Mouse (Mus musculus) cerebellum, postnatal 14 days (tissue): ENCODE results near the gene Avil.

Experiments
- DNase-seq, 2 experiments: peaks; one replicate each; pipeline ENCODE4 v3.0.0; 2021; ENCODE audit warnings: mixed read lengths in 2 of 2

The Avil gene

GRCm38 (mm10) chr10:127000529-127000928 is at the start of gene Avil:
Gene Avil (plus strand): TSS chr10:127000709.
- DNase-seq, result no peak

DNA sequence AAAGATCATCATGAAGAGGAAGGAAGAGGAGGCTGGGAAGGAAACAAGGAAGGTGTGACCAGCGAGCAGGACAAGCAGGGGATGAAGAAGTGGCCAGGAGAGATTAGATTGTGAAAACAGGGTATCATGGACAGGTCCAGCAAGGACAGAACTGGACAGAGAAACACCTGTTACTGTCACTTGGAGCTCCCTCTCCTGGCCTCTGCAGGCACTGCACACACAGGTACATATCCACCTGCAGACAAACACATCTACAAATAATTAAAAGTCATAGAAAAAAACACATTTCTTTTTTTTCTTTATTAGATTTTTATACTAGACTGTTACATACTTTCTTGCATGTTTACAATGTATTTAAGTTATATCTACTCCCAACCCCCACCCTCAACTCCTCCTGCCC is 48.1 kb upstream of the Avil start:
- peak; percentile 40 to 66 for DNase-seq

GRCm38 (mm10) chr10:126953029-126953471 is 47.5 kb upstream of the Avil start:
- peak; percentile 54 to 72 for DNase-seq

DNA sequence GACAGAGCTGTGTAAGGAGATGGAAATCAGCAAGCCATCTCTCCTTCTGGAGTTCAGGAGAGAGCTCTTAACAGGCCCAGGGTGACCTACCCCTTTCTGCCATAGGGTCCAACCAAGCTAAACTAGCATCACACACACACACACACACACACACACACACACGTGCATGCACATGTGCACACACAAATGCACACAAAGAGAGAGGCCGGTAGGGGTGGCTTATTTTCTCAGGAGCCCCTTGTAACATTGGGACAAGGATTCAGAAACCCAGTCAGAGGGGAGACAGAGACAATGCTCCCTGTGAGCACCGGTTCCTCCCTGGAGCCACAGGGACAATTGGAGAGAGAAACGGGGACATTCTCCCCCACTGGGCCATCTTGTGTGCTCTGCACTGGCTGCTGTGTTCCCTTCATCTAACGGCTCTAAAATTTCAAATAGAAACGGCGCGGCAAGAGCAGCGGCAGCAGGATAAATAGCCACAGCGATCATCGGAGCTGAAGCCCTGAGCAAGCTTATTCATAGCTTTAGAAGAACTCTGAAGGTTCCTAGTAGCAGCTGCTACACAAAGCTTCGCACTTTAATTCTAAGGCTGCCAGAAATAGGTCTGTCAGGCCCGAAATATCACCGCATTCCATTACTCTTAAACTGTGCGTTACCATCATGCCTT is 43.7 kb upstream of the Avil start:
- DNase-seq, result peak in 1 of 2 experiments; percentile 40

DNA sequence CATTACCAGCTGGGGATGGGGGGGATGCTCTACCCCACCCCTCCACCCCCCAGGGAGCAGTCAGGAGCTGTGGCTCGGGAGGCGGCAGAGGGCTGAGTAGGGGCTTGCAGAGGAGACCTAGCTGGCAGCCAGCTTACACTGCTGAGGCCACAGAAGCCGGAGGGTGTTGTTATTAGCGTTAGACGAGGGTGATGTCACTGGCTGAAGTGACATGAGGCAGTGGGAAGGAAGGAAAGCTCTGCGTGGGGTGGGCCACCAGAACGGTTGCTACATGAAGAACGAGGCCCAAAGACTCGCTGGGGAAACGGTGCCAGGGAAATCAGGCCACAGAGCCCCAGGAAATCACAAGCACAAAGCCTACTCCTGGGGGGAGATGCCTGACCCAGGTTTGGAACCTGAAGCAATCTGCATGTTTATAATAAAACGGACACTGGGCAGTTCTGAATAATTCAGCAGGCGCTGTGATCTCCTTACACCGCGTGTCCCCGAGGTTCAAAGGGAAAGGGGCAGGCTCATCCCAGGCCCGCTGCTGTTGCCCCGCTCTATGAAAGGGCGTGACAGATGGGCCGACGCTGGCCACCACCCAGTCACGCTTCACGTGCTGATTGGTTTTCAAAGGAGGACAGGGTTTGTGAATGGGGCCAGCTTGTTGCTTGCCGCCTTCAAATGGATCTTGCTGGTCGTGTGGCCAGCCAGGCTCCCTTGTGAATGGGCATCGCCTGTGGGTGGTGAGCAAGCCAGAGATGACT is 43.0 kb upstream of the Avil start:
- peak; percentile 92 to 93 for DNase-seq

DNA sequence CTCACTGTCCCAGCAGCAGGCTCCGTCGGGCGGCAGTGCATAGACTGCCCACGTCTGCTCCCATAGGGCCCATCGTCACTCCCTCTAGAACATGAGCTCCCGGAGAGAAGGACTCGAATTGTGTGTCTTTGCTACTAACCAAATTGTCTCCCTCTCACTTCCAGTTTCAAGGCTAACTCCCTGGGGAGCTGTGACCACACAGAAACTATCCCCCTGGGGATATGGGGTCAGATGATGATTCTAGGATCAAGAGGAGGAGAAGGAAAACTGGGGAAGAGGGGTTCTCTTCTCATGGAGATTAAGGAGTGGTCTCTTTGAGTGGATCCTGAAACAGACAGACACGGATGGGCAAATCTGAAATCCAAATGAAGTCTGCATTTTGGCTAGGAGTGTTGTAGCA is 40.0 kb upstream of the Avil start:
- DNase-seq, result no peak

DNA sequence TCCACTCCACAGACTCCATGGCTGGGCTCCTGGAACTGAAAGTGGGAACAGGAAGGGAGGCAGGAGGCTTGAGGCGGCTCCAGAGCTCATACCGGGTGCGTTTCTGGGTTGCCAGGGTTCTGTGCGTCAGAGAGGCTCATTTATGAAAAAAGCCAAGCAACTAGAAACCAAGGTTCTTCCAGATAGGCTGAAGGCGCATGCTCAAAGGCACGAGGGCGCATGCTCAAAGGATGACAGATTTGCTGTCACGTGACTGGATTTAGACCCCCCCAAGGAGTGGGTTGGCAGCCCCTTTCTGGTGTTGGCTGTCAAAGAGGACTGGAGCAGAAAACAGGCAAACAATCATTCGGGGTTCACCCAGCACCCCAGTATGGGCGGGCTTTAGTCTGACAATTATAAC is 38.8 kb upstream of the Avil start:
- DNase-seq, result peak; percentile 95 to 97

DNA sequence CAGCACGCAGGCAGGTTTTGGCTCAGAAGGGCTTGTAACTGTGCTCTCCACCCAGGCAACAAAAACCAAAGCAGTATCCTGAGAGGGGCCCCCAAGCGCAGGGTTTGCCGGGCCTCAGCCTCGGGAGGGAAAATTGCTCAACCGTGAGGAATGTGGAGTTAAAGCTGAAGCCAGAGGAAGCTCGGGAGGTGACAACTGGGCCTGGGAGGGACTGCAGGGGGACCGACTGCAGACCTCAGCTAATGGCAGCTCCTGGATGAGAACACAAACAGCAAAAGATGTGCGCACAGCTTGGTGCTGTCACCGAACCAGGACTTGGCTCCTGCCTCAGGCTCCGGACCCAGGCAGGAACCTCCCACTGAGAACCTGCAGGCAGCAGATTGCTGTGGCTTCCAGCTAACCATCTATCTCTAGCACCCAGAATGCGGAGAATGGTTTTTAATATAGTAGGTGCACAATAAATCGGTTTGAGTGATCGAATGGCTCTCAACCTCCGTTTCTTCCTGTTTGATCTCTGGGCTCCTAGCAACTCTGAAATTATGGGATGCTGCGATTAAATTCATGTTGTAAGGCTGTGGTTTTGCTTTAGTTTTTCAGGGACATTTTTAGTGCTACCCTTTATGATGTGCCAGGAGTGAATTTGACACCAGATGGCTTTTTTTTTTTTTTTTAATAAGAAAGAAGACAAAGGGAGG is 38.1 kb upstream of the Avil start:
- DNase-seq, result peak; percentile 84 to 90

DNA sequence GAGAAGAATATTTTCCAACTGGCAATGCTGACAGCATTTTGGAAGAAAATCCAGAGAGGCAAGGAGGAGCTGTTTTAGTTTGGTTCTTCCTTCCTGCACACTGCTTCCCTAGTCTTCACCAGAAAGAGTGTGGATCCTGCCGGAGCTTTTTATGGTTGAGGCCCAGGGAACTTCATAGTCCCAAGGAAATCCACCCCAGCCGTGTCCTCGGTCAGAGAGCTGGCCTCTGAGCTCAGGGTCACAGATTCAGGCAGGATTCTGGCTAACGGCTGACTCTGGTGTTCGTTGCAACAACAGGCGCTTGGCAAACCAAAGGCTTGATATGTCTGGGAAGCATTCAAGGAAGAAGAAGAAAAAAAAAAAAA is 37.6 kb upstream of the Avil start:
- peak; percentile 44 to 48 for DNase-seq

- DNase-seq, result no peak
Observed at GRCm38 (mm10) chr10:126963821-126964220, 36.7 kb upstream of the Avil start.

GRCm38 (mm10) chr10:126971363-126972050 is 29.0 kb upstream of the Avil start:
- DNase-seq, result no peak

DNA sequence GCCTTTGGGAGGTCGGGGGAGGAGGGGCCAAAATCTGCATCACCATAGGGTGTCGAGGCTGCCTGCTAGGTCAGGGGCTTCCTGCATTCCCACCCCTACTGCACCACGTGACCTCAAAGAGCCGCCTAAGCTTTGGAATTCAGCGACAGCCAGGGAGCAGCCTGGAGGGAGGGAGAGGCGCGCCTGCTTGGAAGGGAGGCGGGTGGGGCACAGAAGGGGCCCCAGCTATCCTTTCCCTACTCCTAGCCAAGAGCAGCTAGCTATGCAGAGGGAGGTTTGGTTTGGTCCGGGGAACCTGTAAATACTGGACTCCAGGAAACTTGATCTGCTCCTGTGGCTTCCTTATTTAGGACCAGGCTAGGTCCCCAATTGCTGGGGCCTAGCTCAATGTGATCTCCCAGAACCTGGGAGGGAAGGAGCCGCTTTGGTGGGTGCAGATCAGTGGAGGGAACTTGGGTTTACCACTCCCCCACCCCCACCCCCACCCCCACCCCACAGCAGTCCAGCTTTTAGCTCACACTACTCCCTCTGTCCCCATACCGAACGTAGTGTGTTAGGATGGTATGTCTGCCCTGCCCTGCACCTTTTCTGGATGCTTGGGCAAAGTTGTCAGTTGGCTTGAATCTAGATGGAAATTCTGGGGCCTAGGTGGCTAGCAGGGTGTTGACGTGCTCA is 28.3 kb upstream of the Avil start:
- DNase-seq, result no peak

- no peak for DNase-seq
Observed at GRCm38 (mm10) chr10:126972988-126973387, 27.5 kb upstream of the Avil start.

DNA sequence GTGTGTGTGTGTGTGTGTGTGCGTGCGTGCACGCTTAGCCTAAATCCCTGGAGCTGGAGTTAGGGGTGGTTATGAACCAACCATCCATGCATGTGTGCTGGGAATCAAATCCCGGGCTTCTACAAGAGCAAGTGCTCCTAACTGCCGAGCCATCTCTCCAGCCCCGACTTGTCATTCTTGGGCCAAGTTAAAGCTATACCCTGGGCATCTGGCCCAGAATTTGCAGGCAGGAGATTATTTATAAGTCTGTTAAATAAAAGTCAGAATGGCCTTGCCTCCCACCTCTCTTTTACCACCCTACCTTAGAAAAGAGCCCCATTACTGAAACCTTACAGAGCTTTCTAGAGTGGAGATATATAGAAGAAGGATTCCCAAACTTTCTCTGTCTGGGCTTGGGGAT is 24.8 kb upstream of the Avil start:
- no peak for DNase-seq

GRCm38 (mm10) chr10:126977076-126977475 is 23.4 kb upstream of the Avil start:
- DNase-seq, result no peak

DNA sequence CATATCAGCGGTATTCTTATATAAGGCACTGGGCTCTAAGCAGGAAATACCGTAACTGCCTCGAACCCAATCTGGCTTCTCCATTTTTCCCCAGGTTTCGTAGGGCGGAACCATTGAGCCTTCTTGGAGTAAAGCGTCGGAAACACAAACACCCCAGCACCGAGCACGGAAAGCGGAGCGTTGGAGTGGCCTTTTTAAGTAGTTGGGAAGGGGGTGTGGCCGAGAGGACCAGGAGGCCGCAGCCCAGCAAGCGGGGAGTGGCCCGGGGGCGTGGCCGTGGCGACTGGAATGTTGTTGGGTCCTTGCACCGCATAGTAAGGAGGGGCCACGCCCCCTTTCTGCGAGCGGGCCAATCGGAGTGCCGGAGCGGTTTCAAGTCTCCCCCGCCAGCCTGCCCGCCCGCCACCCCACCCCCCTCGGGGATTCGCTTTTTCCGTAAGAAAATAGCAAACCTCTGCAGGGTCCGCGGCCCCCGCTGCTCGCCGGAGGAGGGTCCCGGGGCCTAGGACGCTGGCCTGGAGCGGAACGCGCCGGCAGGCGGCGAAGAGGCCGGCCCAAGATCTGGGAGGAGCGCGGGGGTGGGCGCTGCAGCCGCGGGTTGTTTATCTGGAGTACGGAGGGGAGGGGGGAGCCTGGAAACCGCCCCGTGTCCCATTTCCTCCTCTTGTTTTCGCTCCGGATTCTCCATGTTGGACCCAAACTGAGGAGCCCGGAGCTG is 22.1 kb upstream of the Avil start, which contains the start of gene Ctdsp2:
Gene Ctdsp2, plus strand, starts transcription at position 441 of the 718 bp plus-strand sequence.
- DNase-seq, result peak; percentile 100

DNA sequence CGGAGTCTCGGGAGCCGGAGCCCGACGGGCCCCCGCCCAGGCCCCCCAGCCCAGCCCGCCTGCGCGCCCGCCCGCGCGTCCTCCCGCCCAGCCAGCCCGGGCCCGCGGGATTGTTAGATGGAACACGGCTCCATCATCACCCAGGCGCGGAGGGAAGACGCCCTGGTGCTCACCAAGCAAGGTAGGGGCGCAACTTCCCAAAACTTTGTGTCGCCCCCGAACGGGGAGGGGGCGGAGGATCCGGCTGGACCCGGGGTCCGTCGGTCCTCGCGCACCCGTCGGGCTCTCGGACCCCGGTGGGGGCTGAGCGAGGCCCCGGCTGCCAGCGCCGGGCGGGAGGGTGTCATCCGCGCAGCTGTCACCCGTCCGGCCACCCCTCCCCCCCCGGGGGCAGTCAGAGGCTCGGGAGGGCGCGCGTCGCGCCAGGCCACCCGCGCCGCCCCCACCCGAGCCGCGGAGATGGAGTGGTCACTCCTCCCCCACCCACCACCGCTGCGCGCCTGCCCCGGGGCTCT is 21.3 kb upstream of the Avil start:
- peak; percentile 78 to 82 for DNase-seq

DNA sequence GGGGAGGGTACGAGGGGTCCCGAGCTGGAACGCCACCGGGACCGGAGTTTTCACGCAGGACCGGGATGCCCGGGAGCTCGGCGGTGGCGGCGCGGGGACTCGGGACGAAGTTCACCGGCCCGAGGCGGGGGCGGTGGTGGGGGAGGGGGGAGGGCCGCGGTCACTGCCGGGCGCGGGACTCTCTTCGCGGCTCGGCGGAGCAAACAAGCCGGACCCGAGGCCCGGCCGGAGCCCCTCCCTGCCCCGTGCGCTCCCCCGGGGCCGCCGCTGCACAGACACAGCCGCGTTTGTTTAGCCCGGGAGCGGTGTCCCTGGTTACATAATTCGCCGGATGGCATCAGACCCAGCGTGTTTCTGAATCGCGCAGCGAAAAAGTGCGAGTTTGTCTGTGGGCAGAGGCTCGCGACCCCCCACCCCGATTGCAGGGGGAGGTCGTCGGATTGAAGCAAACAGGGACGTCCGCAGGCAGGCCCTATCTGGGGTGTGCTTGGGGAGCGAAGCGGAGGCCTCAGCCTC is 20.8 kb upstream of the Avil start:
- DNase-seq, result peak; percentile 67 to 70

- peak; percentile 69 to 74 for DNase-seq
Observed at GRCm38 (mm10) chr10:126980221-126980932, 20.1 kb upstream of the Avil start.

DNA sequence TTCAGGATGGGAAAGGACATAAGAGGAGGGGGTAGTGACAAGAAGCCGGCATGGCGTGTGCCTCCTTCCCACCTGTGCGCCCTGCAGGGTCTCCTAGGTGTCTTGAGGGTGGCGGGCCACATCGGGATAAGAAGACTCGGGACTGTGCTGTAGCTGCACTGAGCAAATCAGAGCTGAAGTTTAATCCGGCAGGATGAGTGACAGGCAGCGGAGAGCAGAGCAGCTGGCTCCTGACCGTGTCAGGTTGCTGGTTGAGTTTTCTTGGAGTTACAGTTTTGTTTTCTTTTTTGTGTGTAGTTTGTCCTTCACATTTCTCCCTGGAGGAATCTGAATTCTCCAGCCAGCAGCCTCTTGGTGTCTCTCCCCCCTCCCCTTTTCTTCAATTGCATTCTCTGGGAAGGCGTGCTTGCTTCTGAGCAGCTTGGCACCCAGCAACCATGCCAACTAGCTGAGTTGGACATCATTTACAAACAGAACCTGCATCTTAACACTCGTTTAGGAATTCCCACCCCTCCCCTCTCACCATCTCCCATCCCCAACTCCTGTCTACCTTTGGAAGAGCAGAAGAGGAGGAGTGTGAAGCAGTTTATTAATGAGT is 19.5 kb upstream of the Avil start:
- no peak for DNase-seq
